Mouse (Mus musculus): Measurements from ENCODE around the gene Fignl2.

DNA sequence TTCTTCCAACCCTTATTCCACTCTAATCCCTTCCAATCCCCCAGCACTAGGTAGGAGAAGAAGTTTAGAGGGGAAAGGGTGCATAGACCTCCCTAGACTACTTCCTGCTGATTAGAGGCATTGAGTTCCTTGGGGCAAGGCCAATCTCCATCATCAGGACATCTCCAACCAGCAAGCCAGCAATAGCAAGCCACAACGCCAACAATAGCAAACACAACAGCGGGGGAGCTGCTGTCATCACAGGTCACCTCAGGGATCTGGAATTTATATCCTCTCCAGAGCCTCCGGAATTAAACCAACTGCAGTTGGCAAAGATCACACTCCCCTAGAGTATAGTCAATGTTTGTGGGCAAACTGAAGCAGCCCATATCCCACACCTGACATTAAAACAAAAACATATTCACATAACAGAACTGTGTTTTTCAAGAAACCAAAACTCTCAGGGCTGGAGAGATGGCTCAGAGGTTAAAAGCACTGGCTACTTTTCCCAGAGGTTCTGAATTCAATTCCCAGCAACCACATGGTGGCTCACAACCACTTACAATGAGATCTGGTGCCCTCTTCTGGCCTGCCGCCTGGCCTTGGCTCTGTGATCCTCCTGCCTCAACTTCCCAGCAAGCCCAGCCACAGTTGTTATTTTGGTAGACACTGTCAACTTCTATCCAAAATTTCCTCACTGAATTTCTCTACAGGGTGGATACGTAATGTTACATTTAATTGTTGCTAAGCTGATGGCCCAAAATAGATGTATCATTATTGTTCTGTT, 29.7 kb upstream of the Fignl2 start:
- no peak for TF ChIP-seq EP300 (IDR thresholded peaks at IDR 0.05; ENCODE audit: low read depth)
- no peak for TF ChIP-seq CTCF (IDR thresholded peaks at IDR 0.05; ENCODE audit: low read depth)

Data from liver, embryonic 14.5 days (tissue).